Mouse (Mus musculus) embryonic facial prominence, embryonic 14.5 days (tissue): ENCODE data around the gene Dab1. TPM values are rescaled to one million over a fixed set of nuclear protein-coding genes. Genes with fewer than 3 reads are reported as not detected.

Source experiments
- ATAC-seq: fragments of 200-750 bp; cut with Nextera tagmentation; 2 replicates; pipeline ENCODE4 v1.8.0; 2017; ENCODE audit warnings: low read depth, moderate number of reproducible peaks, moderate TSS enrichment
- DNase-seq: peaks from one replicate; pipeline ENCODE4 v3.0.0-alpha.2; 2015; ENCODE audit warnings: low spot score
- H3K27ac ChIP-seq: fragments of 300-500 bp; sonication (generic); replicated peaks from 2 replicates; pipeline ENCODE4 v1.5.1; 2014; ENCODE audit warnings: low read depth, mild to moderate bottlenecking, low read length, moderate library complexity
- H3K27me3 ChIP-seq: fragments of 300-500 bp; sonication (generic); replicated peaks from 2 replicates; pipeline ENCODE4 v1.6.1; 2014; ENCODE audit warnings: low read length; ENCODE audit not compliant: control insufficient read depth, insufficient read depth
- H3K36me3 ChIP-seq: fragments of 300-500 bp; sonication (generic); 2 replicates; pipeline ENCODE4 v1.6.1; 2014; ENCODE audit warnings: low read length, mixed read lengths; ENCODE audit not compliant: control insufficient read depth, insufficient read depth
- H3K4me1 ChIP-seq: fragments of 300-500 bp; sonication (generic); 2 replicates; pipeline ENCODE4 v1.6.1; 2014; ENCODE audit warnings: antibody characterized with exemption, low read length; ENCODE audit not compliant: control insufficient read depth, insufficient read depth
- H3K4me2 ChIP-seq: fragments of 300-500 bp; sonication (generic); 2 replicates; pipeline ENCODE4 v1.6.1; 2014; ENCODE audit warnings: low read depth, mild to moderate bottlenecking, low read length, moderate library complexity, mixed read lengths
- H3K4me3 ChIP-seq: fragments of 300-500 bp; sonication (generic); 2 replicates; pipeline ENCODE4 v1.5.1; 2014; ENCODE audit warnings: low read depth, mild to moderate bottlenecking, low read length
- H3K9ac ChIP-seq: fragments of 300-500 bp; sonication (generic); 2 replicates; pipeline ENCODE4 v1.6.1; 2014; ENCODE audit warnings: low read depth, mild to moderate bottlenecking, low read length, moderate library complexity, mixed read lengths
- H3K9me3 ChIP-seq: fragments of 300-500 bp; sonication (generic); 2 replicates; pipeline ENCODE4 v1.6.1; 2016; ENCODE audit warnings: low read length; ENCODE audit not compliant: control insufficient read depth
- WGBS: fragments of 180-500 bp; shearing (Covaris S2); extraction: QIAGEN DNeasy Blood & Tissue Kit; methylation state at CpG from one replicate; pipeline ENCODE4 v1.1.7; 2014; 5-methylcytosine and 5-hydroxymethylcytosine counted together
- polyA plus RNA-seq: library from polyadenylated mRNA; unstranded; fragments of >200 nt; fragmentation: Nextera tagmentation; extraction: Ambion mirVana; gene quantifications from 2 replicates; pipeline ENCODE4 v1.2.1, GENCODE M21; 2014

Gene Dab1
- polyA plus RNA-seq, 1 experiment from 2014 or later = 7.5 TPM

DNA sequence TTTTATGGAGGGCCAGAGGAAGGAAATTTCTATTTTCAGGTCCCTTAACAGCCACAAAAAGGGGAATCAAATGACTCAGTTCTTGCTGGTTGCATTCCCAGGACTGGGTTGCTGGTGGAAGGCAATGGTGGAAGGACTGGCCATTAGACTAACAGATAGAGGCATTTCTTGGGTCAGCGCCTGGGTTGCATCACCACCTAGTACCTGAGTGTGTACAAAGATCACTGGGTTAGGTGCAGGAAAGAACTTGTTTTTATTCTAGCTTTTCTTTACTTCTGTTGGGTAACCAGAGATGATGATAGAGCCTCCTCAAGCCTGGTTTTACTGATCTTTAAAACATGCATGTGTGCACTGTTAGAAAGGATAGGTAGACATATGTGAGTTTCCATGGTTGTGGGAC, 864.8 kb downstream of the Dab1 start:
- no peaks in the 10 kb centered on the region for H3K4me1 ChIP-seq
- no peak overlapping the region for H3K9ac ChIP-seq
- no peaks in the 10 kb centered on the region for H3K36me3 ChIP-seq
- no peaks in the 10 kb centered on the region for H3K27me3 ChIP-seq
- WGBS = 94% methylated on average over 1 of the region's 1 CpGs
- no peak for DNase-seq
- no peak overlapping the region for H3K4me2 ChIP-seq
- H3K4me3 ChIP-seq = no peak overlapping the region
- no peak overlapping the region for H3K27ac ChIP-seq
- ATAC-seq = no peak
- H3K9me3 ChIP-seq = no peaks in the 10 kb centered on the region

DNA sequence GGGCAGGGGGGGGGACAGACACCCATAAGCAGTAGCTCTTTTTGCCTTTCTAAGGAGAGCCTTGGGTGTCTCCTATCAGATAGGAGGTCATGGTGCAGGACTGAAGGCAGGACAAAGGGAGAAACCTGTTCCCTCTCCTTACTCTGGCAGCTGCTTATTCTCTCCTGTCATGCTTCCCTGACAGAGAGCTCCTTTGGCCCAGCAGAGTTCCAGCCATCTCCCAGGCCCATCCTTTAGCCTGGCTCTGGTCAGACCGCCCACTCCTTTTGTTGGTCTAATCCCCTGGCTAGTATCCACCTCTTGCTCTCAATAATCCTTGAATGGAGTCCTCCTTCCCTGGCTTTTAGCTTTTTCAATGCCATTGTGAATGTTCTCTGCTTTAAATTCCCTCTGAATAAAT, 878.1 kb downstream of the Dab1 start:
- ATAC-seq = no peak
- no peak for DNase-seq
- Histone ChIP-seq H3K9ac (no peak overlapping the region), H3K4me2 (no peak overlapping the region), H3K9me3 (no peaks in the 10 kb centered on the region), H3K36me3 (no peaks in the 10 kb centered on the region), H3K27ac (no peak overlapping the region), H3K27me3 (no peaks in the 10 kb centered on the region), H3K4me3 (no peak overlapping the region), H3K4me1 (0 out of 2 replicates have a peak, but pooled peaks cover 4% of the 10 kb centered on the region)
- 56% methylated on average over 1 of the region's 1 CpGs for WGBS

DNA sequence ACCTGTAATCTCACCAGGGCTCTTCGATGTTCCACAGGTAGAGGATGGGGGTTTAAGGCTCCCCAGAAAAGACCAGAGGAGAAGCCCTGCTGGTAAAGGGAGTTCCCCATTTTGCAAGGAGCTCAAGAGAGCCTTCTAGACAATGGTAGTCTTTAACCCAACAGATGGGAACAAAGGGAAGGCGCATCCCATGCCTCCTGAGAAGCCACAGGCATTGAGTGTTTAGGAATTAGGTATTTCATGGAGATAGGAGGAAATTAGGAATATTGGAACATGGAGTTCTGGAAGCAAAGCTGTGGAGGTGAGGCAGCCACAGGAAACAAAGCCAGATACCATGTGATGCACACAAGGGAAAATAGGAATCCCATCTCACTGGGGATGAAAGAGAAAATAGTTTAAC, 881.0 kb downstream of the Dab1 start:
- Histone ChIP-seq H3K36me3 (no peaks in the 10 kb centered on the region), H3K9ac (no peak overlapping the region), H3K9me3 (no peaks in the 10 kb centered on the region), H3K4me2 (no peak overlapping the region), H3K4me1 (0 out of 2 replicates have a peak, but pooled peaks cover 4% of the 10 kb centered on the region), H3K27ac (no peak overlapping the region), H3K4me3 (no peak overlapping the region), H3K27me3 (no peaks in the 10 kb centered on the region)
- ATAC-seq (no peak), DNase-seq (no peak)
- WGBS = 77% methylated on average over 2 of the region's 2 CpGs

GRCm38 (mm10) chr4:104500646-104501045, 881.5 kb downstream of the Dab1 start:
- 24% methylated on average over 4 of the region's 4 CpGs for WGBS
- Histone ChIP-seq H3K9me3 (no peaks in the 10 kb centered on the region), H3K4me3 (no peak overlapping the region), H3K36me3 (no peaks in the 10 kb centered on the region), H3K4me2 (no peak overlapping the region), H3K9ac (no peak overlapping the region), H3K27me3 (no peaks in the 10 kb centered on the region), H3K4me1 (0 out of 2 replicates have a peak, but pooled peaks cover 4% of the 10 kb centered on the region), H3K27ac (no peak overlapping the region)
- DNase-seq (no peak), ATAC-seq (no peak)

- Histone ChIP-seq H3K27ac (no peak overlapping the region), H3K9ac (no peak overlapping the region), H3K4me3 (no peak overlapping the region), H3K27me3 (no peaks in the 10 kb centered on the region), H3K9me3 (no peaks in the 10 kb centered on the region), H3K36me3 (no peaks in the 10 kb centered on the region), H3K4me1 (0 out of 2 replicates have a peak, but pooled peaks cover 4% of the 10 kb centered on the region), H3K4me2 (no peak overlapping the region)
- ATAC-seq (no peak), DNase-seq (no peak)
- 52% methylated on average over 4 of the region's 4 CpGs for WGBS
Measured at GRCm38 (mm10) chr4:104501245-104501644, 882.1 kb downstream of the Dab1 start.

- 0 out of 2 replicates have a peak, but pooled peaks cover 4% of the 10 kb centered on the region for H3K4me1 ChIP-seq
- H3K9me3 ChIP-seq = no peaks in the 10 kb centered on the region
Measured at GRCm38 (mm10) chr4:104504916-104505315, 885.8 kb downstream of the Dab1 start.

GRCm38 (mm10) chr4:104509230-104509985, 890.2 kb downstream of the Dab1 start:
- WGBS = 52% methylated on average over 5 of the region's 5 CpGs
- H3K27me3 ChIP-seq = no peaks in the 10 kb centered on the region; the same call in 1 of the 2 replicates
- H3K4me2 ChIP-seq = no peak overlapping the region
- H3K4me3 ChIP-seq = no peak overlapping the region
- no peaks in the 10 kb centered on the region for H3K4me1 ChIP-seq
- no peak overlapping the region for H3K27ac ChIP-seq
- H3K9me3 ChIP-seq = no peaks in the 10 kb centered on the region
- ATAC-seq (no peak), DNase-seq (no peak)
- H3K9ac ChIP-seq = no peak overlapping the region
- H3K36me3 ChIP-seq = no peaks in the 10 kb centered on the region

More at GRCm38 (mm10) chr4:104504916-104505315, 885.8 kb downstream of the Dab1 start:
- Histone ChIP-seq H3K4me2 (no peak overlapping the region), H3K27me3 (no peaks in the 10 kb centered on the region), H3K27ac (no peak overlapping the region), H3K9ac (no peak overlapping the region), H3K4me3 (no peak overlapping the region), H3K36me3 (no peaks in the 10 kb centered on the region)
- DNase-seq = no peak
- no peak for ATAC-seq

DNA sequence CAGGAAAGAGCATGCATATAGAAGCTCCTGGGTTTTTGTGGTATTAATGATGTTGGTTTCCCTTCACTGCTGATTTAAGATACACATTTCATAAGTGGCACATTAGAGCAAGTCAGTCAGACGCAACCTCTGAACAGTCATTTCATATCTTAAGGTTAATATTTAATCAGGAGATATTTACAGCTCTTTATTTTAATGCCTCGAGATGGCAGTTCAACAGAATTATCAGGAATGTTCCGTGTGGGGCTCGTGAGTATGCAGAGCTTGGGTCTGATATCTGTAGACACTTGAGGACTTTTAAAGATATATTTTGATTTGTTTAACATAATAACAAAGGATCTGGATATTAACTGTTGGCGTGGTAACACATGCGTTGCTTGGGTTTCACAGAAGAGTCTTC, 892.7 kb downstream of the Dab1 start:
- DNase-seq = no peak
- H3K27ac ChIP-seq = no peak overlapping the region
- H3K4me1 ChIP-seq = peaks cover 4% of the 10 kb centered on the region; the same call in 1 of the 2 replicates
- H3K9me3 ChIP-seq = no peaks in the 10 kb centered on the region
- 88% methylated on average over 6 of the region's 6 CpGs for WGBS
- no peaks in the 10 kb centered on the region for H3K36me3 ChIP-seq
- no peak overlapping the region for H3K9ac ChIP-seq
- ATAC-seq = no peak
- no peaks in the 10 kb centered on the region; the same call in 1 of the 2 replicates for H3K27me3 ChIP-seq
- no peak overlapping the region for H3K4me2 ChIP-seq
- no peak overlapping the region for H3K4me3 ChIP-seq

- ATAC-seq (no peak), DNase-seq (no peak)
- Histone ChIP-seq H3K27me3 (no peaks in the 10 kb centered on the region; the same call in 1 of the 2 replicates), H3K9ac (no peak overlapping the region), H3K27ac (no peak overlapping the region), H3K36me3 (no peaks in the 10 kb centered on the region), H3K4me2 (no peak overlapping the region), H3K4me3 (no peak overlapping the region), H3K9me3 (no peaks in the 10 kb centered on the region), H3K4me1 (peaks cover 4% of the 10 kb centered on the region; the same call in 1 of the 2 replicates)
- 90% methylated on average over 8 of the region's 8 CpGs for WGBS
Measured at GRCm38 (mm10) chr4:104512513-104512912, 893.4 kb downstream of the Dab1 start.
